Mouse (Mus musculus): ENCODE data around the gene Ttc9. TPM values are rescaled to one million over a fixed set of nuclear protein-coding genes. Genes with fewer than 3 reads are reported as not detected.

Ttc9 gene
- polyA plus RNA-seq, 1 experiment from 2014 or later = 3.7 TPM

GRCm38 (mm10) chr12:81662076-81662475, 31.0 kb downstream of the Ttc9 start:
- Histone ChIP-seq H3K36me3 (no peaks in the 10 kb centered on the region), H3K9ac (no peak overlapping the region), H3K27ac (no peak overlapping the region), H3K4me1 (replicated peaks) (peaks cover 9% of the 10 kb centered on the region; the same call in 1 of the 2 replicates), H3K4me2 (no peak overlapping the region), H3K4me3 (no peak overlapping the region), H3K27me3 (no peaks in the 10 kb centered on the region), H3K9me3 (replicated peaks) (no peaks in the 10 kb centered on the region)
- WGBS = 73% methylated on average over 4 of the region's 4 CpGs
- ATAC-seq (replicated peaks; ENCODE audit: insufficient number of reproducible peaks, insufficient read depth, low FRiP score, low read depth) = no peak

DNA sequence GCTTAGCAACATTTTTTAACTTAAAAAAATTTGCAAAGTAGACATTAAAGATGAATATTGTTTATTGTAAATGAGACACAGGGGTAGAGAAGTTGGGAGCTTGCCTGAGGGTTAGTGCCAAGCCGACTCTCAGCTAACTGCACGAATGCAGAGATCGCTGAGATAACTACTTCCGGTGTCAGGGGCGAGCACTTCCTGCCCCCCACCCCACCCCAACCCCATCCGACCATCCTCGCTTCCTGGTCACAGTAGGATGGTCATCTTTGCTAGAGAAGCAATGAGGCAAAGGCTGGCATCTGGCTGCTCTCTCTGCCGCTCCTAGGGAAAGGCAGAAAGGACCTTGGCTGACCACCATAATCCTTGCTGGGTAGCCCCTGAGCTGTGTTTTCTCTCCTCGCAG, 32.1 kb downstream of the Ttc9 start:
- no peaks in the 10 kb centered on the region for H3K27me3 ChIP-seq
- ATAC-seq (replicated peaks; ENCODE audit: insufficient number of reproducible peaks, insufficient read depth, low FRiP score, low read depth) = no peak
- peaks cover 5% of the 10 kb centered on the region; the same call in 1 of the 2 replicates for H3K4me1 ChIP-seq (replicated peaks)
- H3K9me3 ChIP-seq (replicated peaks) = no peaks in the 10 kb centered on the region
- H3K9ac ChIP-seq = no peak overlapping the region
- no peak overlapping the region for H3K27ac ChIP-seq
- no peaks in the 10 kb centered on the region for H3K36me3 ChIP-seq
- whole genome bisulfite sequencing = 76% methylated on average over 9 of the region's 9 CpGs
- no peak overlapping the region for H3K4me2 ChIP-seq
- no peak overlapping the region for H3K4me3 ChIP-seq

GRCm38 (mm10) chr12:81663906-81664305, 32.9 kb downstream of the Ttc9 start:
- no peak overlapping the region for H3K9ac ChIP-seq
- no peaks in the 10 kb centered on the region for H3K36me3 ChIP-seq
- H3K4me2 ChIP-seq = no peak overlapping the region
- H3K27me3 ChIP-seq = no peaks in the 10 kb centered on the region
- ATAC-seq (replicated peaks; ENCODE audit: insufficient number of reproducible peaks, insufficient read depth, low FRiP score, low read depth) = no peak
- no peak overlapping the region for H3K4me3 ChIP-seq
- H3K27ac ChIP-seq = no peak overlapping the region
- WGBS = 73% methylated on average over 5 of the region's 5 CpGs
- peaks cover 4% of the 10 kb centered on the region; the same call in 1 of the 2 replicates for H3K4me1 ChIP-seq (replicated peaks)
- H3K9me3 ChIP-seq (replicated peaks) = no peaks in the 10 kb centered on the region

DNA sequence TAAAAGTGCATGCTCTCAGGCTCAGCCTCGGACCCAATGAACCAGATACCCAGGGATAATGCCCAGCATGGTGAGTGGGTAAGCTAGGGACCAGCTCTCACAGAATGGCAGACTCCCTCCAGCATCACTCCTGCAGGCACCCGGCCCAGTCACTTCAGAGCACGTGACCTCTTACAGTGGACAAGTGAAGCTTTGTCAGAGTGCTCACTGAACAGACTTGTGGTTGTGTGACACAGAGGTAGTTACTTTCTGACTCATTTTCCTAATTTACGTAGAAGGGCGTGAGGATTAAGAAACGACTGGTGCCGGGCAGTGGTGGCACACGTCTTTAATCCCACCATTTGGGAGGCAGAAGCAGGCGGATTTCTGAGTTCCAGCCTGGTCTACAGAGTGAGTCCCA, 37.4 kb downstream of the Ttc9 start:
- H3K4me3 ChIP-seq = no peak overlapping the region
- 81% methylated on average over 9 of the region's 9 CpGs for WGBS
- no peak overlapping the region for H3K4me2 ChIP-seq
- H3K36me3 ChIP-seq = no peaks in the 10 kb centered on the region
- no peak overlapping the region for H3K9ac ChIP-seq
- no peaks in the 10 kb centered on the region for H3K27me3 ChIP-seq
- H3K4me1 ChIP-seq (replicated peaks) = no peaks in the 10 kb centered on the region
- ATAC-seq (replicated peaks; ENCODE audit: insufficient number of reproducible peaks, insufficient read depth, low FRiP score, low read depth) = no peak
- no peaks in the 10 kb centered on the region for H3K9me3 ChIP-seq (replicated peaks)
- no peak overlapping the region for H3K27ac ChIP-seq

DNA sequence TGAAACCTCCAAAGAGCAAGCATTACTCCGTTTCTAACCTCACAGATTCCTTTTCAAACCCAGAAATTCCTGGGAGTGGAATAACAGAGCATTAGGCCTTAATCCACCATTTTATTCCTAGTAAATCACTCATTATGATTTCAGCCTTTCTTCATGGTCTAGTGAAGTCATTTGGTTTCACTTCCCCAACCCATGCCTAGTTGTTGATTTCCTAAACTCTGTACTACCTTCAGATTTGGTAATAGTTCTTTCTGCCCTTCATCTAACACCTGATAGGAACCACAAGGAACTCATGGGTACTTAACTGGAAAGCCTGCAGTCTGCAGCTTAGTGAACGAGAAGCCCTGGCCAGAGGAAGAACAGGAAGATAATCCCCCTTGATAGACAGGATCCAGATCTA, 44.5 kb downstream of the Ttc9 start:
- Histone ChIP-seq H3K4me1 (replicated peaks) (no peaks in the 10 kb centered on the region), H3K9me3 (replicated peaks) (no peaks in the 10 kb centered on the region), H3K27ac (no peak overlapping the region), H3K4me2 (no peak overlapping the region), H3K9ac (no peak overlapping the region), H3K27me3 (no peaks in the 10 kb centered on the region), H3K4me3 (no peak overlapping the region), H3K36me3 (no peaks in the 10 kb centered on the region)
- 33% methylated on average over 2 of the region's 2 CpGs for WGBS
- no peak for ATAC-seq (replicated peaks; ENCODE audit: insufficient number of reproducible peaks, insufficient read depth, low FRiP score, low read depth)

- whole genome bisulfite sequencing = 68% methylated on average over 7 of the region's 7 CpGs
- Histone ChIP-seq H3K27ac (no peak overlapping the region), H3K27me3 (no peaks in the 10 kb centered on the region), H3K4me3 (no peak overlapping the region), H3K4me2 (no peak overlapping the region), H3K9ac (no peak overlapping the region), H3K9me3 (replicated peaks) (no peaks in the 10 kb centered on the region), H3K36me3 (no peaks in the 10 kb centered on the region), H3K4me1 (replicated peaks) (no peaks in the 10 kb centered on the region)
- ATAC-seq (replicated peaks; ENCODE audit: insufficient number of reproducible peaks, insufficient read depth, low FRiP score, low read depth) = no peak
Observed at GRCm38 (mm10) chr12:81679807-81680529, 48.9 kb downstream of the Ttc9 start.

DNA sequence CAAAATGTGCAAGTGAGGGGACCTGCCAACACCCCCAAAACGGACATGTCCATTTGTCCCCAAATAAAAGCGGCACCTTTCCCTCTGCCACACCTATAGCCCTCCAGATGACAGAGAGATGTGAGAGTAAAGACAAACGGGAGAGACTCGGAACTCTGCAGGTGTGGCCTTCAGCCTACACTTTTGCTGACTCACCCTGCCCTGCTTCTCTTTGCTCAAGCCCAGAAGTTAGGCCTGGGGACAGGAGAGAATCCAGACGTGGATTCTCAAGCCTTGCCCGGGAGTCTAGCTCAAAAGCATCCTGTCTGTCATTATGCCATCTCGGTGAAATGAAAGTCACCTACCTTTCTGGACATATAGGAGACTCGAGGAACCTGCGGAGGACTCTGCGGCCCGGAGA, 52.3 kb downstream of the Ttc9 start:
- Histone ChIP-seq H3K27me3 (no peaks in the 10 kb centered on the region), H3K9ac (no peak overlapping the region), H3K4me2 (no peak overlapping the region), H3K4me1 (replicated peaks) (0 out of 2 replicates have a peak, but pooled peaks cover 3% of the 10 kb centered on the region), H3K36me3 (no peaks in the 10 kb centered on the region), H3K27ac (no peak overlapping the region), H3K9me3 (replicated peaks) (no peaks in the 10 kb centered on the region), H3K4me3 (no peak overlapping the region)
- WGBS = 60% methylated on average over 11 of the region's 11 CpGs
- no peak for ATAC-seq (replicated peaks; ENCODE audit: insufficient number of reproducible peaks, insufficient read depth, low FRiP score, low read depth)

- Histone ChIP-seq H3K4me3 (no peak overlapping the region), H3K27me3 (no peaks in the 10 kb centered on the region), H3K4me1 (replicated peaks) (0 out of 2 replicates have a peak, but pooled peaks cover 3% of the 10 kb centered on the region), H3K27ac (no peak overlapping the region), H3K9me3 (replicated peaks) (no peaks in the 10 kb centered on the region), H3K4me2 (no peak overlapping the region), H3K36me3 (no peaks in the 10 kb centered on the region), H3K9ac (no peak overlapping the region)
- ATAC-seq (replicated peaks; ENCODE audit: insufficient number of reproducible peaks, insufficient read depth, low FRiP score, low read depth) = no peak
- WGBS = 79% methylated on average over 6 of the region's 6 CpGs
Observed at GRCm38 (mm10) chr12:81684096-81684495, 53.0 kb downstream of the Ttc9 start.

GRCm38 (mm10) chr12:81685981-81686380, 54.9 kb downstream of the Ttc9 start:
- no peak overlapping the region for H3K27ac ChIP-seq
- H3K9ac ChIP-seq = no peak overlapping the region
- H3K4me2 ChIP-seq = no peak overlapping the region
- H3K4me3 ChIP-seq = no peak overlapping the region
- ATAC-seq (replicated peaks; ENCODE audit: insufficient number of reproducible peaks, insufficient read depth, low FRiP score, low read depth) = no peak
- H3K9me3 ChIP-seq (replicated peaks) = no peaks in the 10 kb centered on the region
- no peaks in the 10 kb centered on the region for H3K27me3 ChIP-seq
- 59% methylated on average over 3 of the region's 3 CpGs for WGBS
- H3K4me1 ChIP-seq (replicated peaks) = 0 out of 2 replicates have a peak, but pooled peaks cover 9% of the 10 kb centered on the region
- H3K36me3 ChIP-seq = no peaks in the 10 kb centered on the region

DNA sequence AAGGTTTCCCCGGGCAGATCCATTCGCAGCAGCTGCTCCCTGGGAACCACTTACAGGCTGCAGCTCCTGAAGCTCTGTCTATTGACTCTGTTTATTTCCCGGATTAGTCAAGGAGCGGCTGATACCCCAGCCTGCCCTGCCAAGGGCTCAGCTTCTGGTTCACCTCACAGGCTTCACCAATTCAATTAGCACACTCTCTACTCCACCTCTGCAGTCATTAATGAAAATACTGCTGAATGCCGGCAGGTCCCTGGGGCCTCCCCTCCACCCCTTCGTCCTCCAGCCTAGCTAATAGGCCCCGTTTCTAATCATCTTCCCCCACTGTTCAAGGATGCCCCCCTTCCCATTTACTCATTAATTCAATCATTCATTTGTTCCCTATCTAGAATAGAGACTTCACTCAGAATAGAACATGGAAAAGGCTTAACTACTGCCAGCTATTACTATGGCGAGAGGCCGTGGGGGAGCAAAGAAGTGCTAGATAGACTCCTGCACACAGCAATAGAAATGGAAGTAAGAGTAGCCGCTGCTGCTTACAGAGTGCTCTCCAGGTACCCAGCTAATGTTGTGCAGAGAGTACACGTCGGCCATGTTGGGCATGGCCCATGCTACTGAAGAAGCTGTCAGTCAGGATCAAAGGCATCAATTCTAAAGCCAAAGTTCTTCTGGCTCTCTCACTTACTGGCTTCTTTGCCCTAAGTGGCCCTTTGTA, 55.5 kb downstream of the Ttc9 start:
- Histone ChIP-seq H3K4me3 (no peak overlapping the region), H3K4me2 (no peak overlapping the region), H3K27me3 (no peaks in the 10 kb centered on the region), H3K36me3 (no peaks in the 10 kb centered on the region), H3K9ac (no peak overlapping the region), H3K27ac (no peak overlapping the region), H3K4me1 (replicated peaks) (0 out of 2 replicates have a peak, but pooled peaks cover 9% of the 10 kb centered on the region), H3K9me3 (replicated peaks) (no peaks in the 10 kb centered on the region)
- ATAC-seq (replicated peaks; ENCODE audit: insufficient number of reproducible peaks, insufficient read depth, low FRiP score, low read depth) = no peak
- WGBS = 52% methylated on average over 12 of the region's 12 CpGs

DNA sequence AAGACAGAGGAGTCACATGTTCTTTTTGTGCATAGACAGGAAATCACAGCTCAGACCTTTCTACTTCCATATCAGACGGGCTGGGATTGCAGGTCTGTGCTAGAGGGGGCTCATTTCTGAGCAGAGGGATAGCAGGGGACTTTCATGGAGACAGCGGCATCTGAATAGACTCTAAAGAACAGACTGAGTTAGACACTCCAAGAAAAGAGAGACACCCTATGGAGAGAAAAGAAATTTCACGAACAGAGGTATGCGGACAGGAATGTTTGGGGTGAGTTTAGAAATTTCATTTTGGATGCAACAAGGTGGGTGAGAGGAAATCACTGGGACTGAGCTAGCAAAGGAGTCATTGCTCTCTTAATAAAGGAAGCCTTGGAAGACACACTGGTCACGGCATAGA, 56.8 kb downstream of the Ttc9 start:
- no peak overlapping the region for H3K9ac ChIP-seq
- H3K27me3 ChIP-seq = no peaks in the 10 kb centered on the region
- ATAC-seq (replicated peaks; ENCODE audit: insufficient number of reproducible peaks, insufficient read depth, low FRiP score, low read depth) = no peak
- no peaks in the 10 kb centered on the region for H3K36me3 ChIP-seq
- 75% methylated on average over 5 of the region's 5 CpGs for WGBS
- peak overlapping the region; percentile 18; the same call in 1 of the 2 replicates for H3K27ac ChIP-seq
- H3K4me3 ChIP-seq = no peak overlapping the region
- H3K4me1 ChIP-seq (replicated peaks) = 0 out of 2 replicates have a peak, but pooled peaks cover 9% of the 10 kb centered on the region
- no peak overlapping the region for H3K4me2 ChIP-seq
- no peaks in the 10 kb centered on the region for H3K9me3 ChIP-seq (replicated peaks)
